Mouse (Mus musculus) gastrocnemius, postnatal 36 days (tissue): ENCODE results near the gene BC005561. TPM values are rescaled to one million over a fixed set of nuclear protein-coding genes. Genes with fewer than 3 reads are reported as not detected.
"Not testable (repeated sequence)": the region's sequence is repeated elsewhere in the genome, so short reads cannot be mapped to it uniquely, and the experiment has no call there.

Source experiments
- DNase-seq, 2 experiments: peaks; one replicate each; pipeline ENCODE4 v3.0.0; 2022
- intact Hi-C: fragments of 180-260 bp; cut with DNase I; formaldehyde crosslinking; loops from one replicate; pipeline ENCODE4 v1.15.1; 2025
- total RNA-seq, 2 experiments: library from RNA; stranded (reverse); gene quantifications; 2 replicates each; pipeline ENCODE4 v1.2.3; 2021

BC005561 gene
- total RNA-seq, 2 experiments from 2014 or later = 3.2 to 4.7 TPM

GRCm38 (mm10) chr5:104570766-104571165 lies 62.6 kb downstream of the BC005561 start:
- intact Hi-C loops = no loop called here
- DNase-seq = no peak

GRCm38 (mm10) chr5:104571282-104571921 lies 63.2 kb downstream of the BC005561 start:
- intact Hi-C loops = not testable (repeated sequence)
- peak; percentile 72 to 83 for DNase-seq

Other genes starting within 250 kb of the BC005561 start
- gene Ibsp, start 209.2 kb upstream of the BC005561 start, total RNA-seq = not detected
- not detected for gene Mepe, start 183.0 kb upstream of the BC005561 start, total RNA-seq
- 1 to 10 TPM; 1.8 to 5.6 TPM for gene Spp1, start 73.2 kb upstream of the BC005561 start, total RNA-seq
- 10 to 100 TPM; 11.1 to 12.2 TPM for gene Pkd2, start 48.9 kb upstream of the BC005561 start, total RNA-seq